Mouse (Mus musculus) liver, adult 2 months (tissue): ENCODE measurements around the gene Foxj1.

Experiments used
- CTCF ChIP-seq: fragments of 200-500 bp; IDR thresholded peaks from 2 replicates; pipeline ENCODE4 v1.5.1; 2011; ENCODE audit warnings: low read depth, low read length, control low read depth
- POLR2A ChIP-seq: fragments of 200-500 bp; IDR thresholded peaks from 2 replicates; pipeline ENCODE4 v1.6.1; 2011; ENCODE audit warnings: low read length, control low read depth; ENCODE audit not compliant: insufficient read depth; ENCODE audit errors: extremely low read depth

DNA sequence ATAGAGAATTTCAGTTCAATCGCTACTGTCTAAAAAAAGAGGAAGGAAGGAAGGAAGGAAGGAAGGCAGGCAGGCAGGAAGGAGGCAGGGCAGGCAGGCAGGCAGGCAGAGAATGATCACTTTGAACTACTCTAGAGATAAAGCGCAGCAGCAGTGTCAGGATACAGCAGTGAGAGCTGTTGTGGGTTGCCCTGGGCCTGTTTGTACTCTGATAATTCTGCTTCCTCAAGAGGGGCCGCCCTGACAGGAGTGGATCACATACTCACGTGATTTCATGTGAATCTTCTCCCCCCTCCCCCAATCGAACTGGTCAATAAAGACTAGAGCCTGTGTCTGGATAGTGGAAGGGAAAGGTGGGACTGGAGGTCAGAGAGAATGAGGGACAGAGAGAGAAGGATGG is 34.4 kb upstream of the Foxj1 start:
- no peak for TF ChIP-seq CTCF
- no peak for TF ChIP-seq POLR2A
